Mouse (Mus musculus) liver, embryonic 16.5 days (tissue): ENCODE results near the gene Edar. TPM values are rescaled to one million over a fixed set of nuclear protein-coding genes. Genes with fewer than 3 reads are reported as not detected.

ENCODE experiments used
- polyA plus RNA-seq: library from polyadenylated mRNA; unstranded; fragments of >200 nt; fragmentation: Nextera tagmentation; extraction: Ambion mirVana; gene quantifications from 2 replicates; pipeline ENCODE4 v1.2.1, GENCODE M21; 2015

Gene Edar
- polyA plus RNA-seq, 1 experiment from 2014 or later: not detected

Other genes with a start within 250 kb of the Edar start
- 18.2 and 20.9 TPM in 2 replicates for gene Ranbp2, start 228.7 kb downstream of the Edar start, polyA plus RNA-seq
- 2.5 and 2.7 TPM in 2 replicates for gene Ccdc138, start 177.7 kb downstream of the Edar start, polyA plus RNA-seq
- not detected in 2 replicates for gene Gm17542, start 42.6 kb upstream of the Edar start, polyA plus RNA-seq
- gene Sh3rf3, start 137.7 kb upstream of the Edar start, polyA plus RNA-seq: 0.02 and 0.04 TPM in 2 replicates